Mouse (Mus musculus) right cerebral cortex, adult 18-20 months (tissue): ENCODE results near the gene Zfp248.

Source experiments
- DNase-seq: peaks from one replicate; pipeline ENCODE4 v3.0.0; 2022; ENCODE audit warnings: mixed read lengths

Zfp248 gene

GRCm38 (mm10) chr6:118455042-118455631 lies at the start of gene Zfp248:
Gene Zfp248, minus strand, starts transcription at chr6:118455528.
- peak; percentile 97 for DNase-seq

GRCm38 (mm10) chr6:118499010-118499409 lies 43.7 kb upstream of the Zfp248 start:
- no peak for DNase-seq

GRCm38 (mm10) chr6:118482125-118482524 lies 26.8 kb upstream of the Zfp248 start:
- DNase-seq, result no peak

- peak; percentile 93 for DNase-seq
These were observed 23.8 kb upstream of the Zfp248 start, which contains the start of gene Zfp9 for GRCm38 (mm10) chr6:118478957-118479708. Gene Zfp9, minus strand, starts transcription at chr6:118479320.

- no peak for DNase-seq
These were observed 22.8 kb upstream of the Zfp248 start for GRCm38 (mm10) chr6:118477875-118478785.

GRCm38 (mm10) chr6:118462069-118462705 lies 6.9 kb upstream of the Zfp248 start:
- DNase-seq, result no peak

GRCm38 (mm10) chr6:118457726-118458125 lies 2.4 kb upstream of the Zfp248 start:
- DNase-seq, result no peak

- peak; percentile 26 for DNase-seq
These were observed 876 bp downstream of the Zfp248 start for GRCm38 (mm10) chr6:118454452-118454851.

- DNase-seq, result no peak
These were observed 23.8 kb downstream of the Zfp248 start for GRCm38 (mm10) chr6:118431502-118431901.

- no peak for DNase-seq
These were observed 28.7 kb downstream of the Zfp248 start for GRCm38 (mm10) chr6:118426666-118427065.

- DNase-seq, result peak; percentile 96
These were observed 36.0 kb downstream of the Zfp248 start, which contains the start of gene Bms1 for GRCm38 (mm10) chr6:118419050-118419920. Gene Bms1, minus strand, starts transcription at chr6:118419474.

GRCm38 (mm10) chr6:118410428-118410827 lies 44.9 kb downstream of the Zfp248 start:
- DNase-seq, result no peak

GRCm38 (mm10) chr6:118408510-118408909 lies 46.8 kb downstream of the Zfp248 start:
- DNase-seq, result no peak

GRCm38 (mm10) chr6:118406421-118406820 lies 48.9 kb downstream of the Zfp248 start:
- no peak for DNase-seq

- DNase-seq, result no peak
These were observed 64.6 kb downstream of the Zfp248 start for GRCm38 (mm10) chr6:118390746-118391145.

GRCm38 (mm10) chr6:118385962-118386361 lies 69.4 kb downstream of the Zfp248 start:
- DNase-seq, result no peak

GRCm38 (mm10) chr6:118381234-118381633 lies 74.1 kb downstream of the Zfp248 start:
- no peak for DNase-seq

GRCm38 (mm10) chr6:118380630-118381029 lies 74.7 kb downstream of the Zfp248 start:
- no peak for DNase-seq

- peak; percentile 43 for DNase-seq
These were observed 75.7 kb downstream of the Zfp248 start for GRCm38 (mm10) chr6:118379451-118380167.

GRCm38 (mm10) chr6:118377611-118378010 lies 77.7 kb downstream of the Zfp248 start:
- DNase-seq, result no peak
